Mouse (Mus musculus) CD4-positive naive resting alpha-beta T cell, adult 57 days (primary cell): ENCODE measurements around the gene Snx29. TPM values are rescaled to one million over a fixed set of nuclear protein-coding genes. Genes with fewer than 3 reads are reported as not detected.

Experiments used
- total RNA-seq: library from RNA; stranded (reverse); gene quantifications from one replicate; pipeline ENCODE4 v1.2.4, GENCODE M21; 2023

Snx29 gene
- total RNA-seq, result 44.5 TPM

DNA sequence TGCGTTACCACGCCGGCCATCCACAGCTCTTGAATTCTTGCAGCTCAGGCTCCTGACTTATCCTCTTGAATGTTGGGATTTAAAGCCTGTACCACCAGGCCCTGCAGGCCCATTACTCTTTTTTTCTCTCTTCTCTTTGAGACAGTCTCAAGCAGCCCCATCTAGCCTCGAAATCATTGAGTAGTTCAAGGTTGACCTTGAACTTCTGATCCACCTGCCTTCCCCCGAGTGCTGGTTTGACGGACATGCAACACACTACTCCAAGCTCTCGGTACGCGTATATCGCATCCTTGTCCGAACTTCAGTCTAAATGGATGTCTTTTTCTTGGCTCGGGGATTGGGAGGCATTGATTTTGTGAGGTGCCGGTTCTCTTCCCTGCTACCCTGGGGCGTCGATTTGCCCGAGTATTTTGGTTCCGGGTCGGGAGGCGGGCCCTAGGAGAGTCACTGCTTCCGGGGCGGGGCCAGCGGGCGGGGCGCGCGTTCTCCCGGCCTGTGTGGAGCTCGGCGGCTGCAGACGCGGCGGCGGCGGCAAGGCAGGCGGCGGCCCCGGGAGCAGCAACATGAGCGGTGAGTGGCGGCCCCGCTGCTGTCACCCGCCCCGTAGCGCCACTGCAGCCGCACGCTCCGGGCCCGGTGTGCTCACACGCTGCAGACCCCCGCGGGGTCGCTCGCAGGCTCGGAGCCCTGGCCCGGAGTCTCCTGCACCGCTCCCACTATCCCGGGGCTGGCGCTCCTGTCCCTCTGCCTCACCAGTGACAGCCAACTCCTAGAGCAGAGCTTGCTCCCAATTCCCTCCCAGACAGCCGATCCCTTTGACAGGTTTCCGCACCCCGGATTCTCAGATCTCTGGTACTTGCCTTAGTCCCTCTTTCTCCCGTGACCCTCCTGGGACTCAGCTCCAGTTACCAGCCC lies at the start of gene Snx29:
Gene Snx29, plus strand, starts transcription at position 500 of the 915 bp plus-strand sequence.

DNA sequence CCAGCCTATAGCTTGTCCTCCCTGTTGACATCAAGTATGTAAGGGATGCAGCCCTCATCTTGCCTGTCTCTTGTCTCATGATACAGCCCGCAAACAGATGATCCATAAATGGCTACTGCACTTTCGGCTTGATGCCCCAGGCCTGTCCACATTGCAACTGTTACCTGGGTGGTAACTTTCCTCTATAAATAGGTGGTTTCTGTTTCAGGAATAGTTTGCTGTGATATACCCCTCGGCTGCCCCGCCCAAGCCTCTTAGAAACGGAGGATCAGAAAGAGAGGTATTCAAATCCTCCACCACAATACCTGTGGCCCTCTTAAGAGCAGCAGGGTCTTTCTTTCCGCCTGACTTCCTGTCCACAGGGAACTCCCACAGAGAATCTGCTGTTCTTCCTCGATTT lies 9.2 kb upstream of the Snx29 start, which contains the start of gene Tnfrsf17:
Gene Tnfrsf17, plus strand, starts transcription at position 301 of the 400 bp plus-strand sequence.

Other genes with a start within 250 kb of the Snx29 start
- gene Txndc11, start 188.3 kb upstream of the Snx29 start, total RNA-seq, result 51.0 TPM
- gene Zc3h7a, start 146.5 kb upstream of the Snx29 start, total RNA-seq, result 316 TPM
- 125 TPM for gene Rsl1d1, start 119.6 kb upstream of the Snx29 start, total RNA-seq
- gene Gspt1, start 68.6 kb upstream of the Snx29 start, total RNA-seq, result 88.9 TPM
- not detected for gene Tnfrsf17, start 9.1 kb upstream of the Snx29 start, total RNA-seq